Mouse (Mus musculus) liver, embryonic 14.5 days (tissue): ENCODE data around the gene Rnf185. TPM values are rescaled to one million over a fixed set of nuclear protein-coding genes. Genes with fewer than 3 reads are reported as not detected.

ENCODE experiments used
- ATAC-seq: fragments of 200-750 bp; cut with Nextera tagmentation; 2 replicates; pipeline ENCODE4 v1.8.0; 2017; ENCODE audit warnings: moderate number of reproducible peaks, mild to moderate bottlenecking, moderate library complexity; ENCODE audit not compliant: insufficient read depth
- DNase-seq, 3 experiments: peaks; one replicate each; pipeline ENCODE4 v3.0.0-alpha.2; 2012 to 2013; ENCODE audit warnings: low read depth in 3 of 3, low spot score in 3 of 3
- H3K27ac ChIP-seq: fragments of 300-500 bp; sonication (generic); 2 replicates; pipeline ENCODE4 v1.5.1; 2014; ENCODE audit warnings: moderate library complexity, mild to moderate bottlenecking, control low read depth, inconsistent platforms
- H3K27me3 ChIP-seq: fragments of 300-500 bp; sonication (generic); 2 replicates; pipeline ENCODE4 v1.6.1; 2014; ENCODE audit warnings: mild to moderate bottlenecking, low read length, moderate library complexity; ENCODE audit not compliant: control insufficient read depth, insufficient read depth
- H3K36me3 ChIP-seq: fragments of 300-500 bp; sonication (generic); replicated peaks from 2 replicates; pipeline ENCODE4 v1.6.1; 2014; ENCODE audit warnings: low read depth; ENCODE audit not compliant: control insufficient read depth, insufficient read depth
- H3K4me1 ChIP-seq, 2 experiments: fragments of 200-500 bp in 1 of 2; fragments of 300-500 bp in 1 of 2; sonication (generic) in 1 of 2; replicated peaks; 2 replicates each; pipeline ENCODE4 v1.6.1; 2012 to 2014; ENCODE audit warnings: antibody characterized with exemption in 1 of 2, inconsistent platforms in 1 of 2, low read length in 1 of 2; ENCODE audit not compliant: control insufficient read depth in 2 of 2, insufficient read depth in 2 of 2
- H3K4me2 ChIP-seq: fragments of 300-500 bp; sonication (generic); 2 replicates; pipeline ENCODE4 v1.6.1; 2014; ENCODE audit warnings: low read depth, mild to moderate bottlenecking, control low read depth, moderate library complexity
- H3K4me3 ChIP-seq, 2 experiments: fragments of 200-500 bp in 1 of 2; fragments of 300-500 bp in 1 of 2; sonication (generic) in 1 of 2; 2 replicates each; pipeline ENCODE4 v1.5.1; 2012 to 2014; ENCODE audit warnings: low read depth in 2 of 2, low read length in 2 of 2, mild to moderate bottlenecking in 2 of 2, control low read depth in 1 of 2, inconsistent platforms in 1 of 2, moderate library complexity in 1 of 2; ENCODE audit not compliant: insufficient read depth in 1 of 2
- H3K9ac ChIP-seq: fragments of 300-500 bp; sonication (generic); replicated peaks from 2 replicates; pipeline ENCODE4 v1.6.1; 2014; ENCODE audit warnings: mild to moderate bottlenecking, control low read depth, moderate library complexity
- H3K9me3 ChIP-seq: fragments of 300-500 bp; sonication (generic); 2 replicates; pipeline ENCODE4 v1.6.1; 2016; ENCODE audit warnings: low read length, mixed read lengths; ENCODE audit not compliant: control insufficient read depth
- CTCF ChIP-seq: IDR thresholded peaks from 2 replicates; pipeline ENCODE4 v1.5.1; 2016; ENCODE audit warnings: antibody characterized with exemption, low read depth, control low read depth
- EP300 ChIP-seq: IDR thresholded peaks from 2 replicates; pipeline ENCODE4 v1.6.1; 2016; ENCODE audit warnings: antibody characterized with exemption, low read depth
- WGBS: fragments of 180-500 bp; shearing (Covaris S2); extraction: QIAGEN DNeasy Blood & Tissue Kit; methylation state at CpG from one replicate; pipeline ENCODE4 v1.1.7; 2014; ENCODE audit not compliant: insufficient replicate concordance; 5-methylcytosine and 5-hydroxymethylcytosine counted together
- polyA plus RNA-seq, 2 experiments: library from polyadenylated mRNA; depleted of rRNA in 1 of 2; stranded (reverse) in 1 of 2; unstranded in 1 of 2; fragments of >200 nt; fragmentation: Nextera tagmentation in 1 of 2; extraction: Ambion mirVana in 1 of 2; gene quantifications; 2 replicates each; pipeline versions ENCODE4 v1.2.1 to v1.2.3; 2012 to 2014

Rnf185 gene
- polyA plus RNA-seq, 2 experiments: 5.5 to 8.5 TPM

DNA sequence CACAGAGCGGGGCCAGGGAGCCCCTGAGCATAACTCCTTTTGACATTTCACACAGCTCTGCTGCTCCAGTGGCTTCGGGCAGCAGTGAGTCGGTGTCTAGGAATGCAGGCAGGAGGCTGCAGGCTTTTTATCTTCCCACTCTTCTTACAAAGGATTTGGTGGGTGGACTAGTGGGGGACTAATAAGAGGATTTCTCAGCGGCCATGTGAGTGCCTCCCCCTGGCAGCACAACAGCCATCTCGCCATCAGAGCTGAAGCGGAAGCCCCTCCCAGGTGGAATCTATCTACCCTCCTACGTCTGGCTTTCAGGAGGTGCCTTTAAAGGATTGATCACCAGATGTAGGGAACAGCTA is 77.9 kb downstream of the Rnf185 start:
- Histone ChIP-seq H3K27ac (no peak overlapping the region), H3K4me1 (peaks cover 0 to 7% of the 10 kb centered on the region in 2 experiments; a peak in 2 of 4 replicates), H3K4me3 (no peak overlapping the region), H3K9me3 (no peaks in the 10 kb centered on the region), H3K9ac (no peak overlapping the region), H3K27me3 (no peaks in the 10 kb centered on the region), H3K4me2 (no peak overlapping the region), H3K36me3 (no peaks in the 10 kb centered on the region)
- DNase-seq: no peak
- ATAC-seq: no peak
- WGBS: 59% methylated on average over 7 of the region's 7 CpGs
- no peak for TF ChIP-seq CTCF
- TF ChIP-seq EP300: no peak

DNA sequence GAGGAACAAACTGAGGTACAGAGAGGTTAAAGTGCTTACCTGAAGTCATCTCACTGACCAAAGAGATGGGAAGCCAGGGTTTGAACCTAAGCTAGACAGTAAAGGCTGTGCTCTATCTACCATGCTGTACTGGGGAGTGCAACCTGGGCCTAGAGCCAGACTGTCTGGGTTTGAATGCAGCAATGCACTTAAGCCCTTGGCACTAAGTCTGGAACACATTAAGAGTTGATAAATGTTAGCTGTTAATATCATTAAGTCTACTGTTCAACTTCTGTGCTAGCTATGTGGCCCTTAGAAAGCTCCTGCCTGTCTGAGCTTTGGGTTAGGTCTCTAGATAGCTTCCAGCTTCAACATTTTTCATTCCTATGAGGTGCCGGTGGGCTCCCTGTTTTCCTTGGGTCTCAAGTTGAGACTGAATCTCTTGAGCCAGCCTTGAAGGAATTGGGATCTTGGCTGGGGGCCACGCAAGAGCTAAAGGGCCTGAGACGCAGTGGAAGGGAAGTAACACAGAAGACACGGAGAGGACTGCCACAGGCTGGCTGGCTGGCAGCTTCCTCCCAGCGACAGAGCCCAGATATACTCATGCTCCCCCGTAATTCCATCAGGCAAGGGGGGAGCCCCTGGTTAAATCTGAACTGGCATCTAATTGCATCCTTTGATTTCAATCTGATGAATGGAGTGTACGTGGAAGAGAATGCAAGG is 78.4 kb downstream of the Rnf185 start:
- Histone ChIP-seq H3K4me1 (peaks cover 0 to 5% of the 10 kb centered on the region in 2 experiments; a peak in 2 of 4 replicates), H3K4me3 (no peak overlapping the region), H3K9me3 (no peaks in the 10 kb centered on the region), H3K9ac (no peak overlapping the region), H3K27ac (no peak overlapping the region), H3K36me3 (no peaks in the 10 kb centered on the region), H3K4me2 (no peak overlapping the region), H3K27me3 (no peaks in the 10 kb centered on the region)
- no peak for ATAC-seq
- TF ChIP-seq EP300 (no peak), CTCF (no peak)
- no peak for DNase-seq
- WGBS: 55% methylated on average over 7 of the region's 7 CpGs

DNA sequence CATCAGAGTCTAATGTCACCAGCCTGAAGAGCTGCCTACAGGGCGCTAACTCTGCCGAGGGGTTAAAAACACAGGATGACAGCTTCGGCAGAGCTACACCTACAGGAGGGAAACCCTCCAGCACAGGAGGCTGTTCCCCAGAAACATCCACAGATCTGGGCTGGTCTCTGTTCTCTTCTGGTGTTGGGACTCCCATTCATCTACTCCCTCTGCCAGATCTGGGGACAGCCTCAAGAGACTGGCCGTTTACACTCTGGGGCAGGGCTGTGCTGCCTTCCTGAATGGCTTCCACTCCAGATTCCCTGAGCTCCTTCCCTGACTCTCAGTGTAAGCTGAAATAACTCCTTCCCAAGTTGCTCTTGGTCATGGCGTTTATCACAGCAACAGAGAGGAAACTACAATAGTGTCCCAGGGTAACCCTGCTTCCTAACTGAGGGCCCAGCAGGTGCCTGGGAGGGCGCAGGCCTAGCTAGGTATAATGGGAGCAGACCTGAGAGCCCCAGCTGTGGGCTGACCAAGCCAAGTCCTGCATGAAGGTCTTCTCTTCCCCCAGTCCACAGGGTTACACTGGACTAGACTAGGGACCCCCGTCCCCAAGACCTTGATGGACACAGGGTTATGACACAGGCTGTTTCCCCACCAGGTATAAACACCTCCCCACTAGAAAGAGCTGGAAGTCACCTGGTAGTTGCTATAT is 80.4 kb downstream of the Rnf185 start:
- WGBS: 23% methylated on average over 7 of the region's 7 CpGs
- Histone ChIP-seq H3K27me3 (no peaks in the 10 kb centered on the region), H3K4me1 (peaks cover 0 to 5% of the 10 kb centered on the region in 2 experiments; a peak in 2 of 4 replicates), H3K9ac (peak overlapping the region; percentile 38), H3K9me3 (no peaks in the 10 kb centered on the region), H3K36me3 (no peaks in the 10 kb centered on the region), H3K4me2 (peak overlapping the region; percentile 66), H3K4me3 (peak overlapping the region; percentile 40 to 42), H3K27ac (no peak overlapping the region)
- peak; percentile 41 for ATAC-seq
- no peak for TF ChIP-seq EP300
- no peak for TF ChIP-seq CTCF
- DNase-seq: no peak

DNA sequence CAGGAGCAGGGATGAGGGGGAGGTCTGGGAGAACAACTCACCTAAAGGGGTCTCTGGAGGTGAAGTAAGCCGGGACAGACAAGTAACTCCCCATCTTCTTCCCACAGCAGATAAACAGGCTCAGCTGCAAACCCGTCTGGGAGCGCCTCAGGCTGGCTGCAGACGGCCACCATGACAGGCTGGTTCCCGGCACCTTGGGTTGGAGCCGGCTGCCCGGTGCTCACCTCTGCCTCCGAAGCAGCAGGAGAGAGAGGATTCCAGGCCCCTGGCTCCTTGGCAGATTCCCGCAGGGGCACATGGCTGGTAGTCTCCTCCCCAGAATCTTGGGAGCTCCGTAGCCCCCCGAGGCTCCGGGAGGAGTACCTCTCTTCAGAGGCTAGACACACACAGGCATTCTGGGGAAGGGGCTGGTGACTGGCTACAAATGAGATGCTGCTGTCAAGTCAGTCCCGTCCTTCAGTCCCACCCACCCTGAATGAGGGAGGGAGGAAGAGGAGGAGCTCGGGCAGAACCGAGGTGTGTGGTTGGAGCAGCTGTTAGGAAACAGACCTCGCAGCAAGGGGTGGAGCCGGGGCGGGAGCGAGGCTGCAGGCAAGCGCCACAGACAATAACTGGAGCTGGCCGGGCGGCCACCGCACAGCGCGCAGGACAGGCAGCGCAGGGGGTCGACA is 81.1 kb downstream of the Rnf185 start:
- Histone ChIP-seq H3K4me1 (peaks cover 0 to 5% of the 10 kb centered on the region in 2 experiments; a peak in 2 of 4 replicates), H3K4me2 (peak overlapping the region; percentile 66), H3K9me3 (no peaks in the 10 kb centered on the region), H3K36me3 (no peaks in the 10 kb centered on the region), H3K9ac (peak overlapping the region; percentile 38), H3K4me3 (peak overlapping the region; percentile 40 to 42), H3K27me3 (no peaks in the 10 kb centered on the region), H3K27ac (no peak overlapping the region)
- DNase-seq: peak; percentile 42 to 54 (median 45)
- 14% methylated on average over 27 of the region's 27 CpGs for WGBS
- peak; percentile 81 for ATAC-seq
- no peak for TF ChIP-seq EP300
- TF ChIP-seq CTCF: 0 out of 2 replicates have a peak, but pooled peaks have one; percentile 2

DNA sequence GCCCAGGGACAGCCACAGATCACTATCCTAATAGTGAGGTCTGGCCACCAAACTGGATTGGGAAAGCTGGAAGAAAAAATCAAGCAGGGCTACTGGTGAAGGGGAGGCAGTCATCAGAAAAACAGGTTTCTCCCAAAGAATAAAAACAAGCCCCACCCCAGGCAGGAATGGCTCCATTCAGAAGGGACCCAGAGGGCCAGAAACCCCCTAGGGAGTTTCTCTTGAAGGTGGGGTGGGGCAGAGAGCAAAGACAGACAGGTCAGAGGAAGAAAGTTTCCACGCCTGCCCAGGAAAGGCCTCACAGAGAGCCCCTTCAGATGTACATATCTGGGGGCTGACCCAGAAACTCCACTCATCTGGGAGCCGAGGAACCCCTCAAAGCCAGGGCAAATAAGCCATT is 82.0 kb downstream of the Rnf185 start:
- Histone ChIP-seq H3K4me3 (no peak overlapping the region), H3K4me2 (no peak overlapping the region), H3K27ac (no peak overlapping the region), H3K4me1 (peaks cover 0 to 5% of the 10 kb centered on the region in 2 experiments; a peak in 2 of 4 replicates), H3K9ac (no peak overlapping the region), H3K36me3 (no peaks in the 10 kb centered on the region), H3K27me3 (no peaks in the 10 kb centered on the region), H3K9me3 (no peaks in the 10 kb centered on the region)
- ATAC-seq: no peak
- 64% methylated on average over 2 of the region's 2 CpGs for WGBS
- no peak for TF ChIP-seq CTCF
- no peak for TF ChIP-seq EP300
- DNase-seq: no peak
